Mouse (Mus musculus): Measurements from ENCODE around the gene Ttc30a2.

Ttc30a2 gene

DNA sequence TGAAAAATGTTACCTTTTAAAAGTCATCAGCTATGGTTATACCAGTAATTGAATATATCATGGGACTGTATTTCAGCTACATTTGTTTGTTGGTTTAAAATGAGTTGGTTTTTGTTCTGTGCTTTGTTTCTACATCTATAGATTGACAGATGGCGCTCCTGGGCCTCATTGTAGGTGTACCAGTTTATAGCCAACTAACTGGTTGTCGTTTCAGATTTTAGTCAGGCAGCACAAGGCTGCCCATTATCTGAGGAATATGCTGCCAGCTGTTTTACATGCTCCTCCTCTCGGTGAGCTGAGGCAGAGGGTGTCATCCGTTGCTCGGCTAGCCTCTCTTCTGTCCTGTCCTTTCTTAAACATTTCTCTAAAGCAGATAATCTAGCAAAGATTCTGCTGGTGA lies 51.9 kb downstream of the Ttc30a2 start:
- DNase-seq, result no peak

All from layer of hippocampus, adult 9-11 months (tissue).